Mouse (Mus musculus): Measurements from ENCODE around the gene Pskh1. TPM values are rescaled to one million over a fixed set of nuclear protein-coding genes. Genes with fewer than 3 reads are reported as not detected.
A peak's percentile ranks its signal among the peaks of the same experiment; 100 is the strongest.

The Pskh1 gene
- 11.2 and 13.6 TPM in 2 replicates for polyA plus RNA-seq (2014; fragmentation: Nextera tagmentation; extraction: Ambion mirVana)

DNA sequence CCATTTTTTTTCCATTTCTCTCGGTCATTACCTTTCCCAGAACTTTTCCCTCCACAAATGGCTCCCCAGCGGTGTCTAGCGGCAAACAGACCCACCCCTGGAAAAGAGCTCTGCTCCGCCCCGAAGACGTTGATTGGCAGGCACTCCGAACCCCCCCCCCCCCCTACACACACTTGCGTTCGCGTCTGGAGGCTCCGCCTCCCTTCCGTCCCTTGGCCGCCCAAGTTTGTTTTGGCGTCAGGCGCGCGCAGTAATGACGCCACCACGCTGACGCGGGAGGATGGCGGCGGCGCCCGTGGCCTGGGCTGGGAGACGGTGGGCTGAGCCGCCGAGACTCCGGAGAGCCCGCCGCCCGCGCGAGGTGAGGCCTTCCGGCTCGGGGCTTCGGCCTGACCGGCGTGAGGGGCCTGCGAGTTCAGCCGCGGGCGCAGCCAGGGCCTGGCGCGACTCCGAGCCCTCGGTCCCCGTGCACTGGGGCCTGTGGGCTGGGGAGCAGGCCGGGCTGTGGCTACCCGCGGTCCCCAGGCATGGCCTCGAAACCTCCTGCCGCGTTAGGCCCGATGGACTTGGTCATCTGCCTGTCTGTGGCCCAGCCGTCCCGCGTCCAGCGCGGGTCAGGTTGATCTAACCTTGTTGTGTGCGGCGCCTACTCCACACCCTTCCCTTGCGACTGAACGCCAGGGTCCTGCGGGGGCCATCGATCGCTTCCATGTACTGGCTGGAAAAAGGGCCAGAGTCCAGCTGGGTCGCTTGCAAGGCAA is at the start of gene Pskh1:
Gene Pskh1, plus strand, starts transcription at position 262 of the 761 bp plus-strand sequence.
- peak within 1 kb of the TSS; percentile 84 for H3K4me2 ChIP-seq
- no peaks in the 10 kb centered on the region for H3K36me3 ChIP-seq (ENCODE audit: control insufficient read depth, insufficient read depth, low read length)
- peak within 1 kb of the TSS; percentile 90 for H3K4me3 ChIP-seq (ENCODE audit: low read depth, low read length)
- H3K9me3 ChIP-seq (ENCODE audit: control insufficient read depth, low read length): no peaks in the 10 kb centered on the region
- peak within 1 kb of the TSS; percentile 96 for H3K9ac ChIP-seq (ENCODE audit: low read length)
- H3K27me3 ChIP-seq (ENCODE audit: control insufficient read depth, insufficient read depth, low read length): no peaks in the 10 kb centered on the region
- H3K4me1 ChIP-seq (ENCODE audit: control insufficient read depth, insufficient read depth, low read length): peaks cover 6% of the 10 kb centered on the region
- H3K27ac ChIP-seq (ENCODE audit: low read depth, low read length): peak within 1 kb of the TSS; percentile 76; the same call in 1 of the 2 replicates
- peak; percentile 99 for DNase-seq (ENCODE audit: low spot score, missing footprints)
- peak; percentile 96 for ATAC-seq (ENCODE audit: low FRiP score)
- under 1% methylated on average over 53 of the region's 68 CpGs for WGBS

- 82% methylated on average over 7 of the region's 7 CpGs for WGBS
- DNase-seq (ENCODE audit: low spot score, missing footprints) (no peak), ATAC-seq (ENCODE audit: low FRiP score) (no peak)
- Histone ChIP-seq H3K27ac (ENCODE audit: low read depth, low read length) (no peak overlapping the region), H3K4me1 (ENCODE audit: control insufficient read depth, insufficient read depth, low read length) (peaks cover 6% of the 10 kb centered on the region), H3K9ac (ENCODE audit: low read length) (peak overlapping the region; percentile 22; the same call in 1 of the 2 replicates), H3K4me3 (ENCODE audit: low read depth, low read length) (no peak overlapping the region), H3K27me3 (ENCODE audit: control insufficient read depth, insufficient read depth, low read length) (no peaks in the 10 kb centered on the region), H3K4me2 (peak overlapping the region; percentile 31), H3K36me3 (ENCODE audit: control insufficient read depth, insufficient read depth, low read length) (peaks cover 22% of the 10 kb centered on the region), H3K9me3 (ENCODE audit: control insufficient read depth, low read length) (no peaks in the 10 kb centered on the region)
Observed at GRCm38 (mm10) chr8:105850611-105851010, 49.6 kb upstream of the Pskh1 start.

GRCm38 (mm10) chr8:105851651-105852143 is 48.5 kb upstream of the Pskh1 start:
- H3K27ac ChIP-seq (ENCODE audit: low read depth, low read length): no peak overlapping the region
- H3K4me1 ChIP-seq (ENCODE audit: control insufficient read depth, insufficient read depth, low read length): peaks cover 15% of the 10 kb centered on the region
- ATAC-seq (ENCODE audit: low FRiP score) (peak; percentile 80), DNase-seq (ENCODE audit: low spot score, missing footprints) (peak; percentile 97)
- peaks cover 14% of the 10 kb centered on the region for H3K36me3 ChIP-seq (ENCODE audit: control insufficient read depth, insufficient read depth, low read length)
- H3K4me2 ChIP-seq: peak overlapping the region; percentile 48
- no peaks in the 10 kb centered on the region for H3K9me3 ChIP-seq (ENCODE audit: control insufficient read depth, low read length)
- under 1% methylated on average over 34 of the region's 34 CpGs for whole genome bisulfite sequencing
- no peaks in the 10 kb centered on the region for H3K27me3 ChIP-seq (ENCODE audit: control insufficient read depth, insufficient read depth, low read length)
- H3K4me3 ChIP-seq (ENCODE audit: low read depth, low read length): peak overlapping the region; percentile 81
- peak overlapping the region; percentile 69 for H3K9ac ChIP-seq (ENCODE audit: low read length)

GRCm38 (mm10) chr8:105852146-105852729 is 48.0 kb upstream of the Pskh1 start:
- Histone ChIP-seq H3K9me3 (ENCODE audit: control insufficient read depth, low read length) (no peaks in the 10 kb centered on the region), H3K4me3 (ENCODE audit: low read depth, low read length) (no peak overlapping the region)

GRCm38 (mm10) chr8:105853178-105853577 is 47.1 kb upstream of the Pskh1 start, which contains the start of gene Cenpt:
Cenpt (minus strand) TSS chr8:105853278.
- Histone ChIP-seq H3K27me3 (ENCODE audit: control insufficient read depth, insufficient read depth, low read length) (no peaks in the 10 kb centered on the region), H3K4me2 (no peak within 1 kb of the TSS), H3K9ac (ENCODE audit: low read length) (no peak within 1 kb of the TSS), H3K4me3 (ENCODE audit: low read depth, low read length) (no peak within 1 kb of the TSS), H3K9me3 (ENCODE audit: control insufficient read depth, low read length) (no peaks in the 10 kb centered on the region), H3K36me3 (ENCODE audit: control insufficient read depth, insufficient read depth, low read length) (peaks cover 8% of the 10 kb centered on the region; the same call in 1 of the 2 replicates), H3K27ac (ENCODE audit: low read depth, low read length) (no peak within 1 kb of the TSS), H3K4me1 (ENCODE audit: control insufficient read depth, insufficient read depth, low read length) (peaks cover 26% of the 10 kb centered on the region)
- WGBS: 88% methylated on average over 3 of the region's 3 CpGs
- ATAC-seq (ENCODE audit: low FRiP score) (no peak), DNase-seq (ENCODE audit: low spot score, missing footprints) (no peak)

More at GRCm38 (mm10) chr8:105852146-105852729, 48.0 kb upstream of the Pskh1 start:
- ATAC-seq (ENCODE audit: low FRiP score): no peak
- Histone ChIP-seq H3K36me3 (ENCODE audit: control insufficient read depth, insufficient read depth, low read length) (peaks cover 11% of the 10 kb centered on the region), H3K9ac (ENCODE audit: low read length) (no peak overlapping the region), H3K4me1 (ENCODE audit: control insufficient read depth, insufficient read depth, low read length) (peaks cover 20% of the 10 kb centered on the region), H3K27ac (ENCODE audit: low read depth, low read length) (no peak overlapping the region), H3K4me2 (no peak overlapping the region), H3K27me3 (ENCODE audit: control insufficient read depth, insufficient read depth, low read length) (no peaks in the 10 kb centered on the region)
- 84% methylated on average over 12 of the region's 12 CpGs for WGBS
- peak; percentile 89 for DNase-seq (ENCODE audit: low spot score, missing footprints)

- H3K4me2 ChIP-seq: 0 out of 2 replicates have a peak overlapping the region, but pooled peaks have one; percentile 4
- H3K9me3 ChIP-seq (ENCODE audit: control insufficient read depth, low read length): no peaks in the 10 kb centered on the region
- peaks cover 1% of the 10 kb centered on the region; the same call in 1 of the 2 replicates for H3K36me3 ChIP-seq (ENCODE audit: control insufficient read depth, insufficient read depth, low read length)
- 29% methylated on average over 8 of the region's 8 CpGs for WGBS
- H3K27me3 ChIP-seq (ENCODE audit: control insufficient read depth, insufficient read depth, low read length): no peaks in the 10 kb centered on the region
- DNase-seq (ENCODE audit: low spot score, missing footprints) (no peak), ATAC-seq (ENCODE audit: low FRiP score) (no peak)
- H3K4me3 ChIP-seq (ENCODE audit: low read depth, low read length): peak overlapping the region; percentile 71
- no peak overlapping the region for H3K27ac ChIP-seq (ENCODE audit: low read depth, low read length)
- H3K9ac ChIP-seq (ENCODE audit: low read length): no peak overlapping the region
- H3K4me1 ChIP-seq (ENCODE audit: control insufficient read depth, insufficient read depth, low read length): peaks cover 27% of the 10 kb centered on the region
Observed at GRCm38 (mm10) chr8:105854303-105854702, 45.9 kb upstream of the Pskh1 start.

GRCm38 (mm10) chr8:105854715-105855216 is 45.5 kb upstream of the Pskh1 start, which contains the start of gene Thap11:
Thap11 (plus strand) TSS chr8:105855132.
- ATAC-seq (ENCODE audit: low FRiP score) (peak; percentile 91), DNase-seq (ENCODE audit: low spot score, missing footprints) (peak; percentile 100)
- WGBS: under 1% methylated on average over 43 of the region's 43 CpGs
- H3K27ac ChIP-seq (ENCODE audit: low read depth, low read length): peak within 1 kb of the TSS; percentile 74
- peak within 1 kb of the TSS; percentile 98 for H3K4me2 ChIP-seq
- H3K4me3 ChIP-seq (ENCODE audit: low read depth, low read length): peak within 1 kb of the TSS; percentile 71
- H3K9ac ChIP-seq (ENCODE audit: low read length): peak within 1 kb of the TSS; percentile 61
- H3K9me3 ChIP-seq (ENCODE audit: control insufficient read depth, low read length): no peaks in the 10 kb centered on the region
- no peaks in the 10 kb centered on the region for H3K27me3 ChIP-seq (ENCODE audit: control insufficient read depth, insufficient read depth, low read length)
- H3K36me3 ChIP-seq (ENCODE audit: control insufficient read depth, insufficient read depth, low read length): no peaks in the 10 kb centered on the region
- H3K4me1 ChIP-seq (ENCODE audit: control insufficient read depth, insufficient read depth, low read length): peaks cover 31% of the 10 kb centered on the region

GRCm38 (mm10) chr8:105855248-105856167 is 44.7 kb upstream of the Pskh1 start:
- H3K4me1 ChIP-seq (ENCODE audit: control insufficient read depth, insufficient read depth, low read length): peaks cover 32% of the 10 kb centered on the region
- peak overlapping the region; percentile 74 for H3K27ac ChIP-seq (ENCODE audit: low read depth, low read length)
- peak overlapping the region; percentile 71 for H3K4me3 ChIP-seq (ENCODE audit: low read depth, low read length)
- peak overlapping the region; percentile 98 for H3K4me2 ChIP-seq
- H3K9me3 ChIP-seq (ENCODE audit: control insufficient read depth, low read length): no peaks in the 10 kb centered on the region
- peak overlapping the region; percentile 61 for H3K9ac ChIP-seq (ENCODE audit: low read length)
- no peaks in the 10 kb centered on the region for H3K36me3 ChIP-seq (ENCODE audit: control insufficient read depth, insufficient read depth, low read length)
- under 1% methylated on average over 69 of the region's 71 CpGs for WGBS
- peak; percentile 20 for ATAC-seq (ENCODE audit: low FRiP score)
- H3K27me3 ChIP-seq (ENCODE audit: control insufficient read depth, insufficient read depth, low read length): no peaks in the 10 kb centered on the region
- DNase-seq (ENCODE audit: low spot score, missing footprints): peak; percentile 93

All from midbrain, embryonic 11.5 days (tissue).